Mouse (Mus musculus): ENCODE data around the gene Sgcb. TPM values are rescaled to one million over a fixed set of nuclear protein-coding genes. Genes with fewer than 3 reads are reported as not detected.
"Not testable (repeated sequence)": the region's sequence is repeated elsewhere in the genome, so short reads cannot be mapped to it uniquely, and the experiment has no call there.

The Sgcb gene
- total RNA-seq, 1 experiment from 2014 or later, result 19.5 TPM

GRCm38 (mm10) chr5:73633141-73633540 lies 14.4 kb downstream of the Sgcb start:
- peak; percentile 85 for DNase-seq

- DNase-seq, result no peak
Observed at GRCm38 (mm10) chr5:73632291-73632690, 15.3 kb downstream of the Sgcb start, which contains the start of gene Lrrc66. Lrrc66 (minus strand) TSS chr5:73632526.

GRCm38 (mm10) chr5:73631001-73631558 lies 16.5 kb downstream of the Sgcb start:
- no peak for DNase-seq

- DNase-seq, result no peak
Observed at GRCm38 (mm10) chr5:73630141-73630540, 17.4 kb downstream of the Sgcb start.

GRCm38 (mm10) chr5:73627991-73628390 lies 19.6 kb downstream of the Sgcb start:
- DNase-seq, result no peak

- DNase-seq, result no peak
Observed at GRCm38 (mm10) chr5:73627559-73627958, 20.0 kb downstream of the Sgcb start.

- no peak for DNase-seq
Observed at GRCm38 (mm10) chr5:73626842-73627241, 20.7 kb downstream of the Sgcb start.

GRCm38 (mm10) chr5:73625505-73625904 lies 22.1 kb downstream of the Sgcb start:
- no peak for DNase-seq

- DNase-seq, result no peak
Observed at GRCm38 (mm10) chr5:73618969-73619368, 28.6 kb downstream of the Sgcb start.

GRCm38 (mm10) chr5:73615211-73615610 lies 32.4 kb downstream of the Sgcb start:
- no peak for DNase-seq

- DNase-seq, result no peak
Observed at GRCm38 (mm10) chr5:73613296-73613695, 34.3 kb downstream of the Sgcb start.

- no peak for DNase-seq
Observed at GRCm38 (mm10) chr5:73611071-73611470, 36.5 kb downstream of the Sgcb start.

- no peak for DNase-seq
Observed at GRCm38 (mm10) chr5:73604964-73605363, 42.6 kb downstream of the Sgcb start.

GRCm38 (mm10) chr5:73604542-73604941 lies 43.0 kb downstream of the Sgcb start:
- DNase-seq, result no peak

- no peak for DNase-seq
Observed at GRCm38 (mm10) chr5:73602865-73603264, 44.7 kb downstream of the Sgcb start.

- DNase-seq, result no peak
Observed at GRCm38 (mm10) chr5:73601361-73601763, 46.2 kb downstream of the Sgcb start.

GRCm38 (mm10) chr5:73599991-73600390 lies 47.6 kb downstream of the Sgcb start:
- DNase-seq, result peak; percentile 60

GRCm38 (mm10) chr5:73598943-73599695 lies 48.5 kb downstream of the Sgcb start:
- DNase-seq, result peak; percentile 18

GRCm38 (mm10) chr5:73587119-73587518 lies 60.5 kb downstream of the Sgcb start:
- no peak for DNase-seq

- DNase-seq, result no peak
Observed at GRCm38 (mm10) chr5:73586597-73586996, 61.0 kb downstream of the Sgcb start.

- peak; percentile 69 for DNase-seq
Observed at GRCm38 (mm10) chr5:73585212-73586115, 62.1 kb downstream of the Sgcb start.

GRCm38 (mm10) chr5:73584011-73584410 lies 63.6 kb downstream of the Sgcb start:
- DNase-seq, result not testable (repeated sequence)
